Mouse (Mus musculus) CD4-positive, CD25-positive, alpha-beta regulatory T cell, adult 2 months (primary cell): ENCODE data around the gene Kyat3.
"Not testable (repeated sequence)": the region's sequence is repeated elsewhere in the genome, so short reads cannot be mapped to it uniquely, and the experiment has no call there.

ENCODE experiments used
- DNase-seq: peaks from one replicate; pipeline ENCODE4 v3.0.0-alpha.2; 2012; ENCODE audit warnings: low read depth, low spot score

Kyat3 gene

DNA sequence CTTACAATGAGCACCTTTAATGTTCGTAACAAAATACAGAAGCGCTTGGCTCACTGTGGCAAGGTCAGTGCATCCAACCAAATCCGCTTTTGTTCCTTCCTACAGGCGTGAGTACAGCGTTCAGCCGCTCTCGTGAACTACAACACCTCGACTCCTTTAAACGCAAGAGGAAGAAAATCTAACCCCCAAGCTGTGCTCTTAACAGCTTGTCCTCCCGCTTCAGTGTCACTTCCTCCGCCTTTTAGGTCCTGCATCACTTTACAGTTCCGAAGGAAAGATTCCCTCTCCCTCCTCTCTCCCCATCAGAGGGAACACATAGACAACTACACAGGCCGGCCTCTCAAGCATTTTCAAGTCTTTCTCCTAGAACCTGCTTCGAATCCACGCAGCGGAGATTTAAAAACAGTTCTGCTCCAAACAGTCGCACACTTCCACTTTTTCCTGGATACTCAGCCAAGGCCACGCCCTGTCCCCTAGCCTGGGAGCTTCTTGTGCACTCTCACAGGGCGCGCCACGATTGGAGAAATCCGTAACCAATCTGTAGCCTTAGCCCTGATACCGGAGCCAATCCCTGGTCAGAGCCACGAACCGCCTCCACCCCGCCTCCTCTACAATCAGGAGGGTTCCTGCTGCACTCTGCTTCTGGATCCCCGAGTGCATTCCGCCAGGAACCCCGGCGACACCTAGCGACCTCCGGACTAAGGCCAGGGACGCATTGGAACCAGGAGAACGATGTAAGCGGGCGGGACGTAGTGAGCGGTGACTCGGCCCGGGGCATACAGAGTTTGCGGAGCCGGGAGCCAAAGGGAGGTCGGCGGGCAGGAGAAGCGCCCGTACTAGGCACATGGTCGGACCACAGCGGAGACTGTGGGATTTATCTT is at the start of gene Kyat3:
Gene Kyat3 (plus strand): TSS at position 610 of the 881 bp plus-strand sequence.
- peak; percentile 88 for DNase-seq

DNA sequence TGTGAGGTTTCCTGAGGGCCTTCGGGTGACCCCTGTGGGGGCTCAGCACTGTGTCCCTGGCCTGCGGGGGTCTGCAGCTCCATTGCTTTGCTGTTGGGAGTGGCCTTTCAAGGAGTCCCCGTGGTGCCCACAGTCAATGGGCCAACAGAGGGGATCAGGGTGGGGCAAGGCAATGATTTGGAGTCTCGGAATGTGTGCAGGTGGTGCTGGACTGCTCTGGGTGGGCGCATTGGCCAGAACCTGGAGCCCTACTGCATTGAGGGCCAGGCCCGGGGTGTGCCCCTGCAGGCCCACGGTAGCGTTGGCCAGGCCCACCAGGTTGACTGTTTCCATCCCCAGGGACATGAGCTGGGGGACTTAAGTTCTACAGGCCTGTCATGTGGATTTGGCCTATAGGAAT is 36.1 kb upstream of the Kyat3 start:
- DNase-seq, result no peak

DNA sequence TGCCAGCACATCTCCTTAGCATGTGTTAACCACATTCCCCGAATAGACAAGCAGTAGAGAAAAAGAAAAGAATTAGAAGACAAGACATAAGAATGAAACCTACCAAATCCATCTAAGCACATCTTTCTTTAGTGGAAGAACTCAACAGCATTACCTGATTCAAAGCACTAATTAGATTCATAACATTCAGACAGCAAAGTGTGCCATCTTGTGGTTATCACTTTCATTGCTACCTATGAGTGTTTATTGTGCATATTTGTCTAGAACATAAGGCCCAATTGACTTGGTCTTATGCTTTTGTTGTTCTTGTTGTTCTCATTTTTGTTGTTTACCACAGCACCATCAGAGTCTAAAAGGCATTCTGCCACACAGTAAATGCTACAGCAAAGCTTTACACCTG is 26.2 kb upstream of the Kyat3 start:
- DNase-seq, result peak; percentile 61

DNA sequence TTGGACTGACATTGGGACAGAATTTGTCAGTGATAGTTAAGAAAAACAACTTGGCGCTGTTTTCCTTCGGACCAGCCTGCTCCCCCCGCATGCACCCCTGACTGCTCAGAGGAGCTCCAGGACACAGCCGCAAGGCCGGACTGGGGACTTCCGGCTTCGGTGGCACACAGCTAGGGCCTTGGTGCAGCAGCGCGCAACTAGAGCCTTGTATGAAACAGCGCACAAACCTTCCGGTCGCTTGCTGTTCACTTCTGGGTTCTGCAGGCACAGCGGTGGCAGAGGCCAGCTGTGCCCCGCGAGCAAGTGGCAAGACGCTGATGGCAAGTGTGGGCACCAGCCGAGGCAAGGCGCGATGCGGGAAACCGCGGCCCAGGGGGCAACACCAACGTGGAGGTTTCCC is 12.9 kb upstream of the Kyat3 start:
- DNase-seq, result peak; percentile 22

DNA sequence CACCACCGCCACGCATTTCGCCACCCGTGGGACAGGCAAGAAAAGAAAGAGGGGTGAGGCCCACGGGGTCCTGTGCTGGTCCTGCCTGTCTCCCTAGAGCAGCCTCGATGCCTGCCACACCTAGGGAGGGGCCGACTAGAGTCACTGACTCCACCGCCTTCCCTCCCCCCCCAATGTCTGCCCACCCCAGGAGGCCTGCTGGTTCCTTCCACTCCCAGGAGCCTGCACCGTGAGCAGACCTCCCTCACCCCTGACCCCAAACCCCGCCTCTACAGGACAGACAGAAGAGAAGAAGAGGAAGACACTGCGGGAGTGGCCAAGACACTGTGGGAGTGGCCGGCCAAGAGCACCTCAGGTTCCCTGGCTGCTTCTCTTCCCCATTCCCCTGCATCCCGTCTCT is 12.5 kb upstream of the Kyat3 start:
- DNase-seq, result peak; percentile 25

DNA sequence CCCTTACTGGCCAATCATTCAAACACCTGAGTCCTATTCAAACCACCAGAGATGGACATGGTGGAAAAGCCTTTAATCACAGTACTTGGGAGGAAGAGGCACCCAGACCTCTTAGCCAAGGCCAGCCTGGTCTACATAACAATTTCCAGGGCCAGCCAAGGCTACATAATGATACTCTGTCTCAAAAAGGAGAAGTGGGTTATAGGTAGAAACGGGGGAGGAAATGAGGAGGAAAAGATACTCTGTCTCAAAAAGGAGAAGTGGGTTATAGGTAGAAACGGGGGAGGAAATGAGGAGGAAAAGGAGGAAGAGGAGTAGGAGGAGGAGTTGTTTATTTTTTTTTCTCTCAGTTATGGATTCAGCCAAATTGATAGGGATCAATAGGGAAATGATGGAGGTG is 4.3 kb upstream of the Kyat3 start:
- DNase-seq, result no peak

- DNase-seq, result peak; percentile 8
Observed at GRCm38 (mm10) chr3:142701407-142701989, 647 bp downstream of the Kyat3 start.

- no peak for DNase-seq
Observed at GRCm38 (mm10) chr3:142706581-142707444, 6.0 kb downstream of the Kyat3 start.

- peak; percentile 4 for DNase-seq
Observed at GRCm38 (mm10) chr3:142708181-142708848, 7.5 kb downstream of the Kyat3 start.

DNA sequence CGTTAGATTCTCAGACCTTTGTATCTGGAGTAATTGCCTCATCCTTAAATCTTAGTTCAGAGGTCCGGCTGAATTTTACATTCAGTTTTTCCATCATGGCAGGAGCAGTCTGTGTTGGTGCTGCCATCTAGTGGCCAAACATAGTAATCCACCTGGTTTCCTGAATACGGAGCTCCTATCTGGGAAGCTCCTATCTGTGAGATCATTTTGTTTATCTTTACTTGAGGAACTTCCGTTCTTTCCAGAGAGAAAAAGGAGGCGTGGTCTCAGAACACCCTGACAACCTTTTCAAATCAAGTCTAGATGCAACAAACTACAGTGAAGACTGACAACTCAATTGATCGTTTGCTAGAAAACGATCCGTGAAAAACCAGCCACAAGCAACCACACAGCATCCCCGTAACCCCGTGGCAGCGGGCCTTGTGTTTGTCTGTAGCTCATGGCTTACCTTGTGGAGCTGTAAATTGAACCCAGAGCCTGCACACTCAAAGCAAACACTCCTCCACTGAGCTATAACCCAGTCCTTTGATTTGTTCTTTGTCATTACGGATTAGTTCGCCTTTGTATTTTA is 8.1 kb downstream of the Kyat3 start:
- DNase-seq, result peak; percentile 81

- DNase-seq, result peak; percentile 65
Observed at GRCm38 (mm10) chr3:142710360-142711007, 9.6 kb downstream of the Kyat3 start.

DNA sequence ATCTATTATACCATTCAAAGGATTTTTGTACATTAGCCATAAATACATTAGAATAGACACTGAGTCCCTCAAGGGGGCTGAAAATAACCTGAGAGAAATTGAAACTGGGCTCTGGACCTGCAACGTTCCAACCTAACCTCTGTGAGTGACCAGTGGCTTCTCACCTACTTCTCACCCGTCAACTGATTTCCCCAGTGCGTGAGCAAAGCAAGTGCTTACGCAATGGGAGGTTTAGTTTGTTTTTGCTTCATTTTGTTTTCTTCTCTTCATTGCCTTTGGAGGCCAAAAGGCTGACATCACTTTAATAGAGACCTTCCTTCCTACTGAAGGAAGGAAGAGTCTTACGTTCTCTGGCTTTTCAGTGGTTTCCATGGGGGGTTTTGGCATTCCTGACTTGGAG is 10.5 kb downstream of the Kyat3 start:
- no peak for DNase-seq

DNA sequence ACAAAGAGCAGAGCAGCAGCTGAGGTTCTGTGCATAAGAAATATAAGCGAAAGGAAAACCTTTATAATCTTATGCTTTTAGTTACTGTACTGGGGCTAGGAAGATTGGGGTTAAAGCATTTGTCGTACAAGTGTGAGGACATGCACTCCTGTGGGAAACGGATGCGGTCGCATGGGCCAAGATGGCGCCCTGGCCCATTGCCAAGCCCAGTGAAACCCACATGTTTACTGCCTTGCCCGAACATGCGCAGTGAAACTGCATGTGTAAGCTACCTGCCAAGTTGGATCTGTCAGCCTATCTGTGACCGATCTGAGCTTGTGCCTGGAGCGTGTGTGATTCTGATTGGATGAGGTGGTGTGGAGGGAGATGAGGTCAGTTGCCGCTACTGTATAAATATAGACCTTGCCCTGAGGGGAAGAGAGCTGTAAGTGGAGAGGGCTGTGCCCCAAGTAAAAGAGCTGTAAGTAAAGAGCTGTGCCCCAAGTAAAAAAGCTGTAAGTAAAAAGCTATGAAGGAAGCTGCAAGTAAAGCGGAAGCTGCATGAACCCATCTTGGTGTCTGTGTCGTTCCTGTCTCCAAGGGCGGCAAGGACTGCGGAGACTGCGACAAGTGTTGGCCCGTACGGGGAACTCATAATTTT is 11.7 kb downstream of the Kyat3 start:
- not testable (repeated sequence) for DNase-seq

DNA sequence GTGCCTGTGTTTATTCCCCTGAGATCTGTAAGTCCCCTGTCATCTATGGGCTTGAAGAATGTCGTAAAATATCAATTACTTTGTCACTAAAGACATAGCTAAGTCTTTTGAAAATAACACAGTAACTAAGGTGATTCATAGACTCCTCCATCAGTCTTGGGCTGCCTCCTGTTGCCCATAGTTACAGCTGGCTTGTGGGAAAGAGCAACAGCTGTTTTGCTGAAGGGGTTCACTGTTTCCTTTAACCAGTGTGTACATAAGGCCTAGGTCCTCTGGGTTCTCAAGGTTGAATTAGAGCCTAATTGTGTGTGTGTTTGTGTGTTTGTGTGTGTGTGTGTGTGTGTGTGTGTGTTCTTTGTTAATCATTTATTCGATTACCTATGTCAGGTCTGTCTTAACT is 24.6 kb downstream of the Kyat3 start:
- DNase-seq, result no peak

GRCm38 (mm10) chr3:142725969-142726672 is 25.3 kb downstream of the Kyat3 start:
- no peak for DNase-seq

GRCm38 (mm10) chr3:142734291-142734690 is 33.4 kb downstream of the Kyat3 start:
- DNase-seq, result no peak

- no peak for DNase-seq
Observed at GRCm38 (mm10) chr3:142740896-142741295, 40.0 kb downstream of the Kyat3 start.

DNA sequence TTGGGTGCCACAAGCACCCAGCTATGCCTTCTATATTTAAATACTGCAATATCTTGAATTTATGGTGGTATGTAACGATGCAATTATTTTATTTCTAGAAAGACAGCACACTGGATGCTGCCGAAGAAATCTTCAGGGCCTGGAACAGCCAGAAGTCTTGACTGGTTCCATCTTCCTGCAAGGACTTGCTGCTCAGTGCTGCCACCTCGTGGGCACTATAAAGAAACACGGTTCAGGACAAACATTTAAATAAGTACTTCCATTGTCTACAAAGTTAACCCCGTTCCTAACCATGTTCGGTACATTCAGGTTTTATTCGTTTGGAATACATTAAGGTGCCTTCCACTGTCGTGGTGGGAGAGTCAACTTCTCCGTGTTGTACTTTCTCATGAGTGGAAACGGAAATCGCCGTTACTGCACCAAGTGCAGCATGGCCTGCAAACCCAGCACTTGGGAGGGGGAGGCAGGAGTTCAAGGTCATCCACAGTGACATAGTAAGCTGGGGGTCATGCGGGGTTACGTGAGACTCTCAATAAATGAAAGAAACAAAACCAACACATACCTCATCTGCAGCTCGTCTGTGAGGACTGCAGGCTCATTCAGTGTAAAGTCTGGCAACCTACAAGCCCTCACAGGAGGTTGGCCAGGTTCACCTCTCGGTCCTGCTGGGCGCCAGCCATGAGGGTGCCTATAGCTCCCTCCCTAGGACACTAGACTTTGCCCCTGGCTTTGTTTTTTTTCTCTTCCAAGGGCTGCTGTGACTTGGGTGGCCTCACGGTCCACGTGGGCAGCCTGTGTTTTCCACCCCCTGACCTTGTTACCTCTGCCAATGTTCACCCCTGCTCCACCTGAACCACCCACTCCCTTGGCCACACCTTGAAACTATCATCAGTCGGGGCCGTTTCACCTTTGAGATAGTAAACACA is 43.4 kb downstream of the Kyat3 start:
- DNase-seq, result peak; percentile 89

DNA sequence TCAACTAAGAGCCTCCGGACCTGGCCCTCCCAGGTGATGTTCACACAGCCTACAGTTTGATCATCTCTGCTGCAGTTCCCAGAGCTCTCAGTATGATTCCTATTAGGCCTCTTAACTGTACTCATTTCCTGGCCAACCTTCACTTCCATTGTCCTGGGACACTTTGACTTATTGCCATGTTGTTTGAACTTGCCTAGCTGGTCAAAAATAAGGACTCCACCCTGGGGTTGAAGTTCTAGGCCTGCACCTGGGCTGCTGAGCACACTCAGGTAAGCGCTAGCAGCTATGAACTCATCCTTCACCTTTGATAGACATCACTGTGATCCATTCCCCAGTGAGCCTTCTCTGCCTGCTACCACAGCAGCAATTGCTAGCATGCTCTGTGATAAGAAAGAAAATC is 44.2 kb downstream of the Kyat3 start:
- no peak for DNase-seq
